29 mouse cellular contexts compared by ENCODE assay signal in the genomic region with DNA sequence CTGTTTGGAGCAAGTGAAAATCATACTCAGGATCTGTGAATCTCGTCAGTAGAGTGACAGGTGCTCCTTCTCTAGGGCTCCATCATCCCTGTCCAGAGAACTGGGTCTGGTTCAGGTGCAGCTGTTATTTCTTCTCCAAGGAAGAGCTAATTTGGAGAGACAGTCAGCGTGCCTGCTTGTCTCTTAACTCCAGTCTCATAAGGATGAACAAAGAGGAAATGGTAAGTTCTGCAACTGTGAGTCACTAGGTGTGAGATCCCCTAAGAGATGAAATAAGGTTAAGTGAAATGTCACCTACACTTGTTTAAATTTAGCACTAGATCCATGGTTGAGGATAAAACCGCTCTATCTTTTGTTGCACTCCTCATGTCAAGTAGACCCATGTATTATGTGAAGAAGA. TPM values are rescaled to one million over a fixed set of nuclear protein-coding genes. Genes with fewer than 3 reads are reported as not detected.
"Had no signal": no experiment of that assay in that cellular context is flagged by ENCODE, and none has a peak within 500 bp of the region (broad histone marks: within the 10 kb centered on the region; RNA-seq: fewer than 3 reads in every experiment).

No protein-coding gene starts in this region.

- ATAC-seq: intestine, postnatal 0 days; liver, embryonic 12.5 days had no signal

- H3K4me2 ChIP-seq: limb, embryonic 13.5 days; liver, embryonic 12.5 days; liver, embryonic 15.5 days; lung, embryonic 15.5 days; midbrain, embryonic 12.5 days; neural tube, embryonic 13.5 days had no signal

- DNase-seq: kidney, adult 2 months; kidney, postnatal 25 days; layer of hippocampus, adult 9-11 months; liver; lung, adult 18-20 months; lung, postnatal 10 days; lung, postnatal 36 days; right cerebral cortex, postnatal 14 days; right cerebral cortex, postnatal 4 days; thymus, adult 2 months; thymus, postnatal 14 days; thymus, postnatal 4 days had no signal

- H3K4me3 ChIP-seq: layer of hippocampus, adult 2 months; limb, embryonic 10.5 days; limb, embryonic 13.5 days; liver, embryonic 12.5 days; liver, embryonic 15.5 days; lung, embryonic 15.5 days; midbrain, embryonic 12.5 days; myocyte; neural tube, embryonic 13.5 days had no signal

- H3K9me3 ChIP-seq: limb, embryonic 10.5 days; limb, embryonic 13.5 days; liver, embryonic 12.5 days; liver, embryonic 15.5 days; lung, embryonic 15.5 days; midbrain, embryonic 12.5 days; neural tube, embryonic 13.5 days had no signal

- H3K27ac ChIP-seq: kidney, postnatal 0 days; layer of hippocampus, adult 2 months; limb, embryonic 10.5 days; limb, embryonic 13.5 days; liver, embryonic 12.5 days; liver, embryonic 15.5 days; lung, embryonic 15.5 days; midbrain, embryonic 12.5 days; neural tube, embryonic 13.5 days; stomach, postnatal 0 days had no signal

- H3K9ac ChIP-seq: limb, embryonic 13.5 days; liver, embryonic 12.5 days; liver, embryonic 15.5 days; lung, embryonic 15.5 days; midbrain, embryonic 12.5 days; neural tube, embryonic 13.5 days had no signal

- H3K27me3 ChIP-seq: limb, embryonic 13.5 days; liver, embryonic 12.5 days; liver, embryonic 15.5 days; lung, embryonic 15.5 days; midbrain, embryonic 12.5 days; neural tube, embryonic 13.5 days had no signal

- H3K4me1 ChIP-seq: limb, embryonic 10.5 days; limb, embryonic 13.5 days; liver, embryonic 12.5 days; liver, embryonic 15.5 days; lung, embryonic 15.5 days; midbrain, embryonic 12.5 days; neural tube, embryonic 13.5 days had no signal

- H3K36me3 ChIP-seq: limb, embryonic 10.5 days; limb, embryonic 13.5 days; liver, embryonic 12.5 days; liver, embryonic 15.5 days; lung, embryonic 15.5 days; midbrain, embryonic 12.5 days; neural tube, embryonic 13.5 days had no signal

RNA-seq across cellular contexts. Expression of a gene that starts 5.3 kb away (rescaled TPM):
- total RNA-seq: layer of hippocampus, adult 2 months; layer of hippocampus, postnatal 25 days; left cerebral cortex, adult 18-20 months; left cerebral cortex, postnatal 25 days had no signal
- polyA plus RNA-seq: intestine, postnatal 0 days; kidney, embryonic 14.5 days; kidney, postnatal 0 days; limb, embryonic 10.5 days; limb, embryonic 13.5 days; liver, embryonic 12.5 days; lung, embryonic 15.5 days; midbrain, embryonic 12.5 days; myocyte; neural tube, embryonic 13.5 days; stomach, embryonic 14.5 days; stomach, postnatal 0 days had no signal

RNA-seq across cellular contexts. Expression of a gene that starts 8.6 kb away (rescaled TPM):
- total RNA-seq: layer of hippocampus, adult 2 months; layer of hippocampus, postnatal 25 days; left cerebral cortex, adult 18-20 months; left cerebral cortex, postnatal 25 days had no signal
- polyA plus RNA-seq: kidney, embryonic 14.5 days; limb, embryonic 10.5 days; limb, embryonic 13.5 days; myocyte; neural tube, embryonic 13.5 days had no signal

RNA-seq across cellular contexts. Expression of a gene that starts 40.6 kb away (rescaled TPM):
- total RNA-seq: layer of hippocampus, adult 2 months; layer of hippocampus, postnatal 25 days; left cerebral cortex, adult 18-20 months; left cerebral cortex, postnatal 25 days had no signal
- polyA plus RNA-seq: kidney, embryonic 14.5 days; limb, embryonic 10.5 days; myocyte had no signal
